Mouse (Mus musculus) cortical plate, adult 2 months (tissue): Measurements from ENCODE around the gene Fbxo40.

Experiments
- CTCF ChIP-seq: fragments of 200-500 bp; IDR thresholded peaks from 2 replicates; pipeline ENCODE4 v1.5.1; 2011; ENCODE audit warnings: mild to moderate bottlenecking, control low read depth, low read length; ENCODE audit not compliant: insufficient read depth; ENCODE audit errors: extremely low read depth
- POLR2A ChIP-seq: fragments of 200-500 bp; IDR thresholded peaks from 2 replicates; pipeline ENCODE4 v1.6.1; 2011; ENCODE audit warnings: mild to moderate bottlenecking, low read length, control low read depth; ENCODE audit not compliant: insufficient read depth; ENCODE audit errors: extremely low read depth

DNA sequence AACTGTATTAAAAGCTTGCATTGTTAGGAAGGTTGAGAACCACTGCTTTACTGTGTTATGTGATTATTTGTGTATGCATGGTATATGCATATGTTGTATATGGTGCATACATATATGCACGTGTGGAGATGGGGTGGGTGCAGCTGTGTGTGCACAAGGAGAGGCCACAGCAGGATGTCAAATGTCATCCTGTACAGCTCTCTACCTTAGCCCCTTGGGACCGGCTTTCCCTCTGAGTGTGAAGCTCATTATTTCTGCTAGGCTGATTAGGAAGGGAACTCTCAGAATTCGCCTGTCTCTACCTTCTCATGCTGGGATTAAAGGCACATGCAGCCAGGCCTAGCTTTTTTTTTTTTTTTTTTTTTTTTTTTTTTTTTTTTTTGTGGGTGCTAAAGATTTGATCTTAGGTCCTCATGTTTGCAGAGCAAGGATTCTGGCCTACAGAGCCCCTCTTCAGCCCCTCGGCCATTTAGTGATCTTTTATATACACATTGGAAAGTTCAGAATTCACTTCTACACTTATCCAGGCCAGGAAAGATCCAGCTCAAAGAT lies 42.5 kb downstream of the Fbxo40 start:
- TF ChIP-seq CTCF: no peak
- no peak for TF ChIP-seq POLR2A
